Mouse (Mus musculus): ENCODE measurements at regions not wholly inside any gene's neighbourhood (a gene's known extent, or its start where the extent isn't known, plus 50 kb on each side); places are given as distances from the start of the nearest gene placed in this dataset.
"Not testable (repeated sequence)": the region's sequence is repeated elsewhere in the genome, so short reads cannot be mapped to it uniquely, and the experiment has no call there.

GRCm38 (mm10) chr1:41887556-41887955, 808.0 kb upstream of the Pou3f3 start:
- DNase-seq (ENCODE audit: low spot score in 2 of 2): no peak

- DNase-seq (ENCODE audit: low spot score in 2 of 2): no peak
These were observed 807.4 kb upstream of the Pou3f3 start for GRCm38 (mm10) chr1:41888213-41888612.

DNA sequence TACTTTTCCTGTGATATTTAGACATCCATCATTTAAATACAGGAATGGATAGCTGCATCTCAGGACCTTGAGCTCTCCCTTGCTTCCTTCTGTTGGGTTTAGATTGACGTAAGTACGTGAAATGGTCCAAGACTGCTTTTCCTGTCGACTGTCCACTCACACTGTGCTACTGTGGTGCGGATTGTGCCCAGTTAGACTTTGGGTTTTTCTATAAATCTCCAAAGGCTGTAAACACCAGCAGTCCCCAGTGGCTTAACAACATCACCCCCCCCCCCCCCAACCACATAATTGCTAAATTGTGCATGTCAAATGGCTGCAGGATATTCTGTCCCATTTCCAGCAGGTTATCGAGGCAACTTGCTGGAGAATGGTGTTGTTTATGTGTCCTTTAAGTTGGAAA, 806.6 kb upstream of the Pou3f3 start:
- no peak for DNase-seq (ENCODE audit: low spot score in 2 of 2)

DNA sequence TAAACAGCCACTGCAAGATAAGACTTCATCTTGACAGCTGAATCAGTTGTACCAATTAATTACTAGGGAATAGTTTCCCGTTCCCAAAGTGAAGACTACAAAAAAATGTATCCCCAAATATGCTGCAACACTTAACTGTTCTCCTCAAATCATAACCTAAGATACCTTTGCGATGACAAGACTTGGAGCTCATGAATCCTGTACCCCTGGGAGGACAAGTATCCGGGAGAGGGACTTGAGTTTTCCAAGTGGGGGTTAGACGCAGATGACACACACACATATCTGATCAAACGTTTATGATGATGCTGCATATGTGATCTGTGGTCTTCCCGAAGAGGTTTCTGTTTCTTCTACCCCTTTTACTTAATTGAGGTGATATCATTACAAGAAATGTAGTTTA, 805.6 kb upstream of the Pou3f3 start:
- DNase-seq (ENCODE audit: low spot score in 2 of 2): no peak

DNA sequence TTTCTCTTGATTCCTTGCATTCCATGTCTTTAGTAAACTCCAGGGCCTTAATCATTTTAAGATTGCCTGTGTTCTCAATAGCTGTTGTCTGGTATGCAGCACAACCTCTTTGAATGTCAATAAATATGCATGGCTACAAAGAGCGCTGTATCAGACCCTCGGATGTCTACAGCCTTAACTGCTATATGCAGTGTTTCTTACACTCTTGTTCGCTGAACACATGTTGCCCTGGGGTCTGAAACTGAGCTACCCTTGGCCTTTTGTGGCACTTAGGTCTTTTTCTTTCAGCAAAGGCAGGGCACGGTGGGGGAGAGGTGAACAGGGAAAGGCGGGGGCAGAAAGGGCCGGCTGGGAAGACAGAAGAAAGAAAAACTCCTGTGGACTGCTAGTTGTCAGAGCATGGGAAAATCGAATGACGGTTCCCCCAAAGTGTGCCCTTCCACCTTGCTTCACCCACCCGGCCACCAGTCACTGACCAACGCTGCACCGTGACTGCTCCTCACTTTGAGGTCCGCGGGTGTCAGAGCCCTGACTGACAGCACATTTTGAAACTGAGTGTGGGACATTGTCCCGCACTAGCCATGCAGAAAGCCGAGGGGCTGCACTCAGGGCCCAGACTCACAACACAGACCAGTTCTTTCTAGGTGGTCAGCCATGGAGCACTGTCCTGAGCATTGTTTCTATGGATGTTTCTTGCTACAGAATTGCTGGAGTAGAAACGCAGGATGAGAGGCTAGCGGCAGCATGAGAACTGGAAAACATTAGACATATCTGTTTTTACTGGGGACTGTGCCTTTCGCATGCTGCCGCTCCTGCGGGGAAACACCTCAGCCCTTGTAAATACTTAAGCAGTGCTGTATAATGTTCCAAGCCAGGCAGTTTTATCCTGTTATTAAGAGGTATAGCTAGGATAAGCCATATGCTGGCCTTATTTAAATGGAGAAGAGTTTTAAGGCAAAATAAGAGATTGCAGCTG, 804.6 kb upstream of the Pou3f3 start:
- no peak for DNase-seq (ENCODE audit: low spot score in 2 of 2)

GRCm38 (mm10) chr1:41891730-41892129, 803.8 kb upstream of the Pou3f3 start:
- peak; percentile 67 to 81 for DNase-seq (ENCODE audit: low spot score in 2 of 2)

- DNase-seq (ENCODE audit: low spot score in 2 of 2): no peak
These were observed 803.2 kb upstream of the Pou3f3 start for GRCm38 (mm10) chr1:41892376-41892775.

GRCm38 (mm10) chr1:41897768-41898330, 797.7 kb upstream of the Pou3f3 start:
- DNase-seq (ENCODE audit: low spot score in 2 of 2): peak; percentile 63 to 68

DNA sequence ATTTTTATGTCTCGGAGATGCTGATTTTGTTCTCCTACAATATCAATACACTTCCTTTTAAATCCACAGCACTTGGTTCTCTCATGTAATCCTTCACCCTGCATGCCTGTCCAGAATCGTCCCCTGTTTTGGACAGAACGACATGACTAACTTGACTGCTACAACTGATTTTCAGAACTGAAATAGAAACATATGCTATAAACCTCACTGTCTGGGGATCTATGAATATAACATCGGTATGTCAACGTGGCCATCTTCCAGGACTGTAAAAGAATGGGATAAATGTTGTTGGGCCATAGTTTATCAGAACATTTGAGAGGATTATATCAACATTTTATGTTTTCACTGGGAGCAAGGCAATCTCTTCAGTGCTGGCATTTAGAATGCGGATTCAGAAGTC, 795.2 kb upstream of the Pou3f3 start:
- DNase-seq (ENCODE audit: low spot score in 2 of 2): no peak

GRCm38 (mm10) chr1:41905971-41906370, 789.6 kb upstream of the Pou3f3 start:
- no peak for DNase-seq (ENCODE audit: low spot score in 2 of 2)

DNA sequence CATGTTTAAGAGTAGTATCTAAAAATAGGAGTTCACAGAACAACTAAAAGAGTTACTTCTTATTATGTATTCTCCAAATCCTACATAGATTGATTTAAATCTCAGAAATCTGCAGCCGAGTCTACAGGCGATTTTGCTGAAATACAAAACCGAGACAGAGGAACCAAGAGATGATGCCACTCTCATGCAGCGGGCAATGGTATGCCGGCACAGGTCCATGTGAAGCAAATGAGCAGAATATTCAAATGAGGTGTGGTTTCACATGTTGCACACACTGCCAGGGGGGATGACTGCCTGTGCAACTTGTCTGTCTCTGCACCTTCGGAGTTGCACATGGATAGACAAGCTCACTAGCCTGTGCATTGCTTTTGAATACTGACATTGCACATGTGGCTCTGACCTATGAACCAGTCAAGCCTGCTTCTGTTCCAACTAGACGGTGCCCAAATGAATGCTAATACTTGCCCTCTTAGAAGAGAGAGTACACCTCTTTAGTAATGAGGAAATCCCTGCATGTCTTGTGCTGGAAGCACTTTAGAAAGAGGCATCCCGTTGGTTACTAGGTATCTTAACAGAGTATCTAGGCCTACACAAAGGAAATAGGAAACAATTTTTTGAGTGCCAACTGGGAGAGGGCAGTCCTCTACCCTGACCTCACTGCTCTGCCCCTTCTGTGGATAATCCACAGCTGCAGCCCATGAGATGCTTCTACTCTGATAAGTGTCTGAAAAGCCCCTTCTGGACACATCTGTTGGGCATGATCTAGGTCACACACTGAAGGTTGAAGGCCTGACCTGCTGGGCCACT, 787.4 kb upstream of the Pou3f3 start:
- no peak for DNase-seq (ENCODE audit: low spot score in 2 of 2)

- DNase-seq (ENCODE audit: low spot score in 2 of 2): no peak
These were observed 786.8 kb upstream of the Pou3f3 start for GRCm38 (mm10) chr1:41908808-41909110.

DNA sequence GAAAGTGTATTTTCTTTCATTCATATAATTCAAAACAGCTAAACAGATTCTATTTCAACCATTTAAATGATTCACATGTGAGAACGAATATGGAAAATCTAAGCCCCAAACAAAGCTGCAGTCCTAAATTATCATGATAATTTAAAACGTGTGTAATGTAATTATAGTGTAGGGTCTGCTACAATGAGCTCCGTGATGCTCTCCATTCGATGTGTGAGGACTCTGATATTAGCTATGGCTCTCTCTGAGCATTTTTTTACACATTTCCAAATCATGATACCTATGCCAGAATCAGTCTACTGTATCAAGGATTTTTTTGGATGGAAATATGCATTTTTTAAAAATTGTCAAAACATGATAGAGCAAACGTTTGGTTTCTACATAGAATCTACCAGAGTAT, 785.8 kb upstream of the Pou3f3 start:
- no peak for DNase-seq (ENCODE audit: low spot score in 2 of 2)

DNA sequence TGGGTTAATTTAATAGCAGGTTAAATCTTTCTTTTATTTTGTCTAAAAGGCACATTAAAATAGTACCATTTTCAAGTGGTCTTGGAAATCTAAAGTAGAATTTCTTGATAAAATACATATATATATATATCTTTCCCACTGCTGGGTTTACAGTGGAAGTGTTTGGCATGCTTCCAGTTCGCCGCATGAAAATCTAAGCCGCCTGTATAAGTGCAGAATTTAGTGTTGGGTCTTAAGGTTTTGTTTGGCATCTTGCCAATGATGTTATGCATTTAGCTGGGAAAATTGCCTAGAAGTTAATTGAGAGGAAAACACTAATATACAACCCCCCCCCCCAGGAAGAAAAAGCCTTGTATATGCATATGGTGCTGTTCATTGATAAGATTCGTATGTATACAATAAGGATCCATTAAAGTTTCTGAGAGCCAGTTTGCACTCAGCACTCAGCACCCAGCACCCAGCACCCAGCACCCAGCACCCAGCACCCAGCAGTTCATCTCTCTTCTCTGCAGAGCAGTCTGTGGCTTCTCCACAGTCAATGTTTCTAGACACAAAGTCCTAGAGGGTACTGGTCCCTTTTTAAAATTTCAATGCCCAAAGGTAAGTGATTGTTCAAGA, 778.7 kb upstream of the Pou3f3 start:
- peak in 1 of 2 experiments; percentile 39 for DNase-seq (ENCODE audit: low spot score in 2 of 2)

DNA sequence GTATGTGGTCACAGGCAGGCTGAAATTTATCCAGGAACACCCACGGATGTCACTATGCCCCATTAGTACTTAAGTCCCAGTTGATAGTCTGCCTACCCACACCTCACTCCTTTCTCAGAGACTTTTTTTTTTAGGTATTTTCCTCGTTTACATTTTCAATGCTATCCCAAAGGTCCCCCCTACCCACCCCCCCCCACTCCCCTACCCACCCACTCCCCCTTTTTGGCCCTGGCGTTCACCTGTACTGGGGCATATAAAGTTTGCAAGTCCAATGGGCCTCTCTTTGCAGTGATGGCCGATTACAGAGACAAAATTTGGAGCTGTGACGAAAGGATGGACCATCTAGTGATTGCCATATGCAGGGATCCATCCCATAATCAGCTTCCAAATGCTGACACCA, 777.8 kb upstream of the Pou3f3 start:
- not testable (repeated sequence) for DNase-seq (ENCODE audit: low spot score in 2 of 2)

- no peak for DNase-seq (ENCODE audit: low spot score in 2 of 2)
These were observed 776.9 kb upstream of the Pou3f3 start for GRCm38 (mm10) chr1:41918394-41919262.

- no peak for DNase-seq (ENCODE audit: low spot score in 2 of 2)
These were observed 761.8 kb upstream of the Pou3f3 start for GRCm38 (mm10) chr1:41933777-41934176.

GRCm38 (mm10) chr1:41935912-41936478, 759.6 kb upstream of the Pou3f3 start:
- DNase-seq (ENCODE audit: low spot score in 2 of 2): no peak

GRCm38 (mm10) chr1:41960982-41961381, 734.6 kb upstream of the Pou3f3 start:
- DNase-seq (ENCODE audit: low spot score in 2 of 2): no peak

DNA sequence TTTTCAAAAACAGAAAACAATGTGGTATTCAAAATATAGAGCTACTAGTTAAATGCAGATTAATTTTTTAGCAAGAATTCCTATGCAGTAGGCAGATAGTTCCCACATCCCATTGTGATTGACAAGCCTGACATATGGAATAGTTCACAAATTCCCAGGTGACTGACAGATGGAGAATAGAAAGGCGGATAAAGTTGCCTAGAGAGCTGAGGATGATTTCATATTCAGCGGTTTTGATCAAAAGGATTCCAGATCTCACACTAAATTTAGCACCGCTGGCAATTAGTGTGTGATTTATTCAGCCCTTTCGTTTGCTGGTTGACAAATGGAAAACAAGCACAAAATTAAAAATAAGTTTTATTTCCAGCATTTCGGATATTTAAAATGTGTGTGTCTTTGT, 714.0 kb upstream of the Pou3f3 start:
- peak in 1 of 2 experiments; percentile 33 for DNase-seq (ENCODE audit: low spot score in 2 of 2)

DNA sequence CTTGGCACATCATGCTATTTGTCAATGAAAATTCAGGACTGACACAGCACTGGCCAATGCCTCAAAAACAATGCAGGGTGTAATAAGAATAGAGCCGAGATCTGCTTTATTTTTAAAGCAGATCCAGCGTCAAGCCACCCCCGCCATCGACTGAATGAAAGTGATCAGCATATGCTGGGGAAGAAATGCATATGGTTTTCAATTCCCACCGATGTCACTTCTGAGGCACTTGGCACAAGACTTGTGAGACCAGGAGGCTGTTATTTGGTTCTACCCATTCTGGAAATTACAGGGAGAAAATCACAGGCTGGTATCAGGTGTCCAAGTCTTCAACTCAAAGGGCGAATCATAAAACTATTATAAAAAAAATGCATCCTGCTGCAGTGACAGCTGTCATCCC, 689.3 kb upstream of the Pou3f3 start:
- peak; percentile 33 to 47 for DNase-seq (ENCODE audit: low spot score in 2 of 2)
